Mouse (Mus musculus) gastrocnemius, postnatal 10 days (tissue): ENCODE results near the gene Telo2. TPM values are rescaled to one million over a fixed set of nuclear protein-coding genes. Genes with fewer than 3 reads are reported as not detected.

Source experiments
- DNase-seq: peaks from one replicate; pipeline ENCODE4 v3.0.0; 2021; ENCODE audit warnings: mixed read lengths
- total RNA-seq, 2 experiments: library from RNA; stranded (reverse); gene quantifications; 2 replicates each; pipeline ENCODE4 v1.2.3; 2021

The Telo2 gene
- total RNA-seq, 2 experiments from 2014 or later = 13.0 to 16.1 TPM

- no peak for DNase-seq
Measured at GRCm38 (mm10) chr17:25101338-25101737, 14.4 kb downstream of the Telo2 start.

GRCm38 (mm10) chr17:25100052-25100451 lies 15.7 kb downstream of the Telo2 start:
- no peak for DNase-seq

GRCm38 (mm10) chr17:25096221-25096620 lies 19.5 kb downstream of the Telo2 start:
- DNase-seq = no peak

- no peak for DNase-seq
Measured at GRCm38 (mm10) chr17:25090450-25090849, 25.3 kb downstream of the Telo2 start.

- no peak for DNase-seq
Measured at GRCm38 (mm10) chr17:25089158-25089557, 26.6 kb downstream of the Telo2 start.

GRCm38 (mm10) chr17:25086724-25087123 lies 29.0 kb downstream of the Telo2 start:
- DNase-seq = no peak

- peak; percentile 28 for DNase-seq
Measured at GRCm38 (mm10) chr17:25084835-25085385, 30.9 kb downstream of the Telo2 start.

- DNase-seq = peak; percentile 55
Measured at GRCm38 (mm10) chr17:25083444-25083931, 32.3 kb downstream of the Telo2 start, which contains the start of gene Tmem204. Gene Tmem204 (minus strand): TSS chr17:25083591.

- no peak for DNase-seq
Measured at GRCm38 (mm10) chr17:25082887-25083286, 32.9 kb downstream of the Telo2 start.

- DNase-seq = no peak
Measured at GRCm38 (mm10) chr17:25082081-25082847, 33.5 kb downstream of the Telo2 start.

GRCm38 (mm10) chr17:25080960-25081381 lies 34.8 kb downstream of the Telo2 start:
- DNase-seq = peak; percentile 30

- DNase-seq = no peak
Measured at GRCm38 (mm10) chr17:25080210-25080609, 35.6 kb downstream of the Telo2 start.

GRCm38 (mm10) chr17:25077771-25078372 lies 37.9 kb downstream of the Telo2 start:
- DNase-seq = peak; percentile 72

GRCm38 (mm10) chr17:25076906-25077305 lies 38.9 kb downstream of the Telo2 start:
- DNase-seq = no peak

- no peak for DNase-seq
Measured at GRCm38 (mm10) chr17:25068690-25069089, 47.1 kb downstream of the Telo2 start.

GRCm38 (mm10) chr17:25067442-25067851 lies 48.3 kb downstream of the Telo2 start:
- DNase-seq = no peak

- no peak for DNase-seq
Measured at GRCm38 (mm10) chr17:25066595-25066994, 49.2 kb downstream of the Telo2 start.

GRCm38 (mm10) chr17:25065189-25065588 lies 50.6 kb downstream of the Telo2 start:
- DNase-seq = no peak

- peak; percentile 46 for DNase-seq
Measured at GRCm38 (mm10) chr17:25064351-25064750, 51.4 kb downstream of the Telo2 start.

GRCm38 (mm10) chr17:25063872-25064271 lies 51.9 kb downstream of the Telo2 start:
- no peak for DNase-seq

GRCm38 (mm10) chr17:25063261-25063660 lies 52.5 kb downstream of the Telo2 start:
- no peak for DNase-seq

GRCm38 (mm10) chr17:25057041-25057440 lies 58.7 kb downstream of the Telo2 start:
- no peak for DNase-seq

- DNase-seq = no peak
Measured at GRCm38 (mm10) chr17:25053274-25053673, 62.5 kb downstream of the Telo2 start.
